Mouse (Mus musculus): ENCODE measurements around the gene Wwox. TPM values are rescaled to one million over a fixed set of nuclear protein-coding genes. Genes with fewer than 3 reads are reported as not detected.

Gene Wwox
- total and polyA plus RNA-seq, 3 experiments, result 7.6 to 61.8 (median 12.2) TPM

GRCm38 (mm10) chr8:115078296-115078695 lies 638.8 kb downstream of the Wwox start:
- H3K36me3 ChIP-seq (ENCODE audit: control insufficient read depth in 1 of 2, insufficient read depth in 2 of 2, low read length in 2 of 2), result no peaks in the 10 kb centered on the region
- H3K27me3 ChIP-seq (ENCODE audit: control insufficient read depth in 1 of 2, insufficient read depth in 2 of 2, low read length in 2 of 2), result no peaks in the 10 kb centered on the region
- DNase-seq (ENCODE audit: low read depth, low spot score), result no peak
- no peak overlapping the region for H3K27ac ChIP-seq (ENCODE audit: control insufficient read depth, low read depth, low read length)
- H3K4me3 ChIP-seq (ENCODE audit: control insufficient read depth in 1 of 2, insufficient read depth in 1 of 2, low read depth in 2 of 2, low read length in 2 of 2), result no peak overlapping the region
- TF ChIP-seq POLR2A (IDR thresholded peaks at IDR 0.05; ENCODE audit: control insufficient read depth in 1 of 2, insufficient read depth in 1 of 2, low read depth in 1 of 2, low read length in 2 of 2, poor library complexity in 1 of 2), result no peak
- no peak for TF ChIP-seq MEF2A (IDR thresholded peaks at IDR 0.05; ENCODE audit: extremely low read depth, insufficient replicate concordance, low read depth, low read length, poor library complexity, severe bottlenecking)
- TF ChIP-seq ETS1 (IDR thresholded peaks at IDR 0.05; ENCODE audit: low read depth, low read length), result no peak
- no peak for TF ChIP-seq NELFE (IDR thresholded peaks at IDR 0.05; ENCODE audit: low read depth, low read length)
- no peak for TF ChIP-seq NRF1 (IDR thresholded peaks at IDR 0.05; ENCODE audit: insufficient read depth, low read depth, low read length, poor library complexity, severe bottlenecking)
- TF ChIP-seq ZC3H11A (IDR thresholded peaks at IDR 0.05; ENCODE audit: low read depth, low read length), result no peak
- TF ChIP-seq TBP (IDR thresholded peaks at IDR 0.05; ENCODE audit: low read depth, low read length), result no peak
- TF ChIP-seq RAD21 (IDR thresholded peaks at IDR 0.05; ENCODE audit: low read depth, low read length), result no peak
- TF ChIP-seq UBTF (IDR thresholded peaks at IDR 0.05; ENCODE audit: borderline replicate concordance, insufficient read depth, low read depth, low read length), result no peak
- no peak for TF ChIP-seq MXI1 (IDR thresholded peaks at IDR 0.05; ENCODE audit: low read depth, low read length)
- TF ChIP-seq TAL1 (IDR thresholded peaks at IDR 0.05; ENCODE audit: low read length), result no peak
- TF ChIP-seq POLR2AphosphoS5 (IDR thresholded peaks at IDR 0.05; ENCODE audit: borderline replicate concordance, low read depth, low read length), result no peak
- no peak for TF ChIP-seq EP300 (IDR thresholded peaks at IDR 0.05; ENCODE audit: low read depth in 1 of 2, low read length in 2 of 2)
- TF ChIP-seq KAT2A (conservative IDR thresholded peaks at IDR 0.05; ENCODE audit: low read depth, low read length), result no peak
- TF ChIP-seq MYC (IDR thresholded peaks at IDR 0.05; ENCODE audit: low read depth, low read length), result no peak
- H3K9me3 ChIP-seq (replicated peaks; ENCODE audit: insufficient read depth, low read length), result no peaks in the 10 kb centered on the region
- H3K79me2 ChIP-seq (ENCODE audit: control insufficient read depth, insufficient read depth, low read length, poor library complexity), result no peaks in the 10 kb centered on the region
- H3K9ac ChIP-seq (ENCODE audit: control insufficient read depth, low read depth, low read length, poor library complexity, severe bottlenecking), result no peak overlapping the region
- no peaks in the 10 kb centered on the region for H3K4me1 ChIP-seq (ENCODE audit: control insufficient read depth in 1 of 2, insufficient read depth in 2 of 2, low read length in 2 of 2)

DNA sequence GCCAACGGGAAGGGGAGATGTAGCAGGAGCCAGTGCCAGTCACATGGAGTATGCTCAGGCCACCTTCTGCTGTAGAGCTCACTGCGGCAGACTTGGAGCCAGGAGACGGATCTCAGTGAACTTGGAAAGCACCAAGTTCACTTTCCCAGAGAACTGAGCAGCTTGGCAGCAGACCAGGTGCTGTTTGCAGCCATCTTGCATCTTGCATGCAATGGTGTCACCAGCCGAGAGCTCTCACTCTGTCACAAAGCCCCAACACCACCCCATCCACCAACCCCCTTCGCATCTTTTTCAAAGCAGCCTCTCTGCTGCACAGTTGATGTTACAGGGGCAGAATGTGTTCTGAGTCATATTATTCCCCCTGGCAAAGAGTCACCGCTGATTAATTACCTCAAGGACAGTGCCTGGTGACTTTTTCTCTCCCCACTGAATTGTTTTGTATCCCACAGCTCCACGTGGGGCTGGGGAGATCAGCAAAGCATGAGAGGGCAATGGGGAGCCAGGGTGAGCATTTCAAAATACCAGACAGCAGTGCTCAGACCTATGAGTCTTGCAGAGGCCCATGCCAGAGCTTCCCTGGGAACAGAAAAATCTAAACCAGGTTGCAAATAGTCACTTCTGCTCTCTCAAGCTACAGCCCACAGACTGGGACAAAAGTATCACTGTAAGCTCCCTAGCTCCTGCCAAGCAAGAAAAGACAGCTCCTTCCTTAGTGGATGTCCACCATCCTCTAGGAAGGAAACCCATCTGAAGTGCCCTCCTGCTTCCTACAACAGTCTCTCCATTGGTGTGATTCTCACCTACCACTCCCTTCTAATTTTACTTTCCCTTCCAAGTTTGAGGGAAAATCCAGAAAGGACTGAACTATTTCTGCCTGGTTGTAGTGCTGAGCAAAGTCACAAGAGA lies 642.1 kb downstream of the Wwox start:
- Histone ChIP-seq H3K36me3 (ENCODE audit: control insufficient read depth in 1 of 2, insufficient read depth in 2 of 2, low read length in 2 of 2) (no peaks in the 10 kb centered on the region), H3K4me1 (ENCODE audit: control insufficient read depth in 1 of 2, insufficient read depth in 2 of 2, low read length in 2 of 2) (no peaks in the 10 kb centered on the region), H3K9ac (ENCODE audit: control insufficient read depth, low read depth, low read length, poor library complexity, severe bottlenecking) (no peak overlapping the region), H3K27me3 (ENCODE audit: control insufficient read depth in 1 of 2, insufficient read depth in 2 of 2, low read length in 2 of 2) (no peaks in the 10 kb centered on the region), H3K79me2 (ENCODE audit: control insufficient read depth, insufficient read depth, low read length, poor library complexity) (no peaks in the 10 kb centered on the region), H3K9me3 (replicated peaks; ENCODE audit: insufficient read depth, low read length) (no peaks in the 10 kb centered on the region), H3K4me3 (ENCODE audit: control insufficient read depth in 1 of 2, insufficient read depth in 1 of 2, low read depth in 2 of 2, low read length in 2 of 2) (no peak overlapping the region), H3K27ac (ENCODE audit: control insufficient read depth, low read depth, low read length) (no peak overlapping the region)
- no peak for DNase-seq (ENCODE audit: low read depth, low spot score)
- TF ChIP-seq RCOR1 (IDR thresholded peaks at IDR 0.05; ENCODE audit: low read depth, low read length) (no peak), CHD2 (IDR thresholded peaks at IDR 0.05; ENCODE audit: low read length) (no peak), NELFE (IDR thresholded peaks at IDR 0.05; ENCODE audit: low read depth, low read length) (no peak), ZNF384 (IDR thresholded peaks at IDR 0.05; ENCODE audit: low read depth, low read length) (no peak), EP300 (IDR thresholded peaks at IDR 0.05; ENCODE audit: low read depth in 1 of 2, low read length in 2 of 2) (no peak), RAD21 (IDR thresholded peaks at IDR 0.05; ENCODE audit: low read depth, low read length) (no peak), ZC3H11A (IDR thresholded peaks at IDR 0.05; ENCODE audit: low read depth, low read length) (no peak), KAT2A (conservative IDR thresholded peaks at IDR 0.05; ENCODE audit: low read depth, low read length) (no peak), ZMIZ1 (IDR thresholded peaks at IDR 0.05; ENCODE audit: low read depth, low read length) (no peak)
